Mouse (Mus musculus) intestine, embryonic 14.5 days (tissue): ENCODE results near the gene Rps6kc1. TPM values are rescaled to one million over a fixed set of nuclear protein-coding genes. Genes with fewer than 3 reads are reported as not detected.
A peak's percentile ranks its signal among the peaks of the same experiment; 100 is the strongest.

Source experiments
- ATAC-seq: fragments of 200-750 bp; cut with Nextera tagmentation; replicated peaks from 2 replicates; pipeline ENCODE4 v1.8.0; 2017; ENCODE audit warnings: low read depth, moderate number of reproducible peaks, moderate TSS enrichment, moderate library complexity; ENCODE audit not compliant: low FRiP score, low TSS enrichment
- DNase-seq: peaks from one replicate; pipeline ENCODE4 v3.0.0-alpha.2; 2018; ENCODE audit warnings: low spot score
- H3K27ac ChIP-seq: fragments of 300-500 bp; sonication (generic); 2 replicates; pipeline ENCODE4 v1.5.1; 2014; ENCODE audit warnings: low read depth, mild to moderate bottlenecking, control low read depth
- H3K27me3 ChIP-seq: fragments of 300-500 bp; sonication (generic); replicated peaks from 2 replicates; pipeline ENCODE4 v1.6.1; 2014; ENCODE audit warnings: low read length, control low read depth; ENCODE audit not compliant: control insufficient read depth, insufficient read depth
- H3K36me3 ChIP-seq: fragments of 300-500 bp; sonication (generic); 2 replicates; pipeline ENCODE4 v1.6.1; 2014; ENCODE audit warnings: low read length, control low read depth; ENCODE audit not compliant: control insufficient read depth, insufficient read depth
- H3K4me1 ChIP-seq: fragments of 300-500 bp; sonication (generic); replicated peaks from 2 replicates; pipeline ENCODE4 v1.6.1; 2014; ENCODE audit warnings: low read length, control low read depth, mixed read lengths; ENCODE audit not compliant: control insufficient read depth, insufficient read depth
- H3K4me2 ChIP-seq: fragments of 300-500 bp; sonication (generic); 2 replicates; pipeline ENCODE4 v1.6.1; 2014; ENCODE audit warnings: low read length
- H3K4me3 ChIP-seq: fragments of 300-500 bp; sonication (generic); 2 replicates; pipeline ENCODE4 v1.5.1; 2014; ENCODE audit warnings: low read depth, low read length, control low read depth, mixed read lengths
- H3K9ac ChIP-seq: fragments of 300-500 bp; sonication (generic); 2 replicates; pipeline ENCODE4 v1.6.1; 2014; ENCODE audit warnings: mild to moderate bottlenecking, low read length
- H3K9me3 ChIP-seq: fragments of 300-500 bp; sonication (generic); 2 replicates; pipeline ENCODE4 v1.6.1; 2016; ENCODE audit warnings: low read length, control low read depth; ENCODE audit not compliant: control insufficient read depth
- WGBS: fragments of 180-500 bp; shearing (Covaris S2); extraction: QIAGEN DNeasy Blood & Tissue Kit; methylation state at CpG from one replicate; pipeline ENCODE4 v1.1.7; 2014; 5-methylcytosine and 5-hydroxymethylcytosine counted together
- polyA plus RNA-seq: library from polyadenylated mRNA; unstranded; fragments of >200 nt; fragmentation: Nextera tagmentation; extraction: Ambion mirVana; gene quantifications from 2 replicates; pipeline ENCODE4 v1.2.1, GENCODE M21; 2014

The Rps6kc1 gene
- polyA plus RNA-seq, 1 experiment from 2014 or later = 14.5 TPM

GRCm38 (mm10) chr1:190844356-190844755 lies 67.2 kb downstream of the Rps6kc1 start:
- ATAC-seq (no peak), DNase-seq (no peak)
- Histone ChIP-seq H3K27me3 (no peaks in the 10 kb centered on the region), H3K4me1 (no peaks in the 10 kb centered on the region), H3K9me3 (no peaks in the 10 kb centered on the region), H3K4me2 (no peak overlapping the region), H3K36me3 (peaks cover 16% of the 10 kb centered on the region; the same call in 1 of the 2 replicates), H3K9ac (no peak overlapping the region), H3K4me3 (no peak overlapping the region), H3K27ac (no peak overlapping the region)
- WGBS = 94% methylated on average over 11 of the region's 11 CpGs

GRCm38 (mm10) chr1:190836046-190836445 lies 75.5 kb downstream of the Rps6kc1 start:
- Histone ChIP-seq H3K27ac (no peak overlapping the region), H3K36me3 (0 out of 2 replicates have a peak, but pooled peaks cover 8% of the 10 kb centered on the region), H3K4me1 (no peaks in the 10 kb centered on the region), H3K27me3 (no peaks in the 10 kb centered on the region), H3K4me3 (no peak overlapping the region), H3K4me2 (no peak overlapping the region), H3K9ac (no peak overlapping the region), H3K9me3 (no peaks in the 10 kb centered on the region)
- ATAC-seq (no peak), DNase-seq (no peak)
- WGBS = 86% methylated on average over 2 of the region's 2 CpGs

- Histone ChIP-seq H3K9ac (no peak overlapping the region), H3K27me3 (no peaks in the 10 kb centered on the region), H3K4me2 (no peak overlapping the region), H3K4me1 (no peaks in the 10 kb centered on the region), H3K4me3 (no peak overlapping the region), H3K27ac (no peak overlapping the region), H3K36me3 (no peaks in the 10 kb centered on the region; the same call in 1 of the 2 replicates), H3K9me3 (no peaks in the 10 kb centered on the region)
- WGBS = 79% methylated on average over 7 of the region's 7 CpGs
- no peak for DNase-seq
- no peak for ATAC-seq
Observed at GRCm38 (mm10) chr1:190834201-190834907, 77.2 kb downstream of the Rps6kc1 start.

- no peaks in the 10 kb centered on the region for H3K4me1 ChIP-seq
- peaks cover 4% of the 10 kb centered on the region; the same call in 1 of the 2 replicates for H3K36me3 ChIP-seq
- H3K4me2 ChIP-seq = no peak overlapping the region
- no peak overlapping the region for H3K4me3 ChIP-seq
- DNase-seq (no peak), ATAC-seq (no peak)
- H3K9me3 ChIP-seq = no peaks in the 10 kb centered on the region
- WGBS = 86% methylated on average over 8 of the region's 8 CpGs
- H3K9ac ChIP-seq = no peak overlapping the region
- H3K27me3 ChIP-seq = no peaks in the 10 kb centered on the region
- no peak overlapping the region for H3K27ac ChIP-seq
Observed at GRCm38 (mm10) chr1:190832965-190833630, 78.5 kb downstream of the Rps6kc1 start.

- Histone ChIP-seq H3K27ac (no peak overlapping the region), H3K27me3 (no peaks in the 10 kb centered on the region), H3K9me3 (no peaks in the 10 kb centered on the region), H3K36me3 (peaks cover 4% of the 10 kb centered on the region; the same call in 1 of the 2 replicates), H3K4me3 (no peak overlapping the region), H3K4me1 (no peaks in the 10 kb centered on the region), H3K9ac (no peak overlapping the region), H3K4me2 (no peak overlapping the region)
- peak; percentile 83 for DNase-seq
- ATAC-seq = no peak; the same call in 1 of the 2 replicates
- WGBS = 42% methylated on average over 10 of the region's 10 CpGs
Observed at GRCm38 (mm10) chr1:190831839-190832497, 79.6 kb downstream of the Rps6kc1 start.

GRCm38 (mm10) chr1:190826486-190827034 lies 85.0 kb downstream of the Rps6kc1 start:
- 55% methylated on average over 9 of the region's 9 CpGs for WGBS
- no peaks in the 10 kb centered on the region for H3K9me3 ChIP-seq
- ATAC-seq (no peak), DNase-seq (no peak)
- H3K4me3 ChIP-seq = no peak overlapping the region
- no peak overlapping the region for H3K9ac ChIP-seq
- H3K36me3 ChIP-seq = peaks cover 4% of the 10 kb centered on the region; the same call in 1 of the 2 replicates
- H3K27me3 ChIP-seq = no peaks in the 10 kb centered on the region
- no peak overlapping the region for H3K4me2 ChIP-seq
- no peaks in the 10 kb centered on the region for H3K4me1 ChIP-seq
- H3K27ac ChIP-seq = no peak overlapping the region

- Histone ChIP-seq H3K4me3 (no peak overlapping the region), H3K4me1 (no peaks in the 10 kb centered on the region), H3K9ac (no peak overlapping the region), H3K9me3 (no peaks in the 10 kb centered on the region), H3K27me3 (no peaks in the 10 kb centered on the region), H3K27ac (no peak overlapping the region), H3K36me3 (no peaks in the 10 kb centered on the region), H3K4me2 (no peak overlapping the region)
- 94% methylated on average over 4 of the region's 4 CpGs for WGBS
- DNase-seq (no peak), ATAC-seq (no peak)
Observed at GRCm38 (mm10) chr1:190823745-190824144, 87.8 kb downstream of the Rps6kc1 start.

GRCm38 (mm10) chr1:190816141-190816540 lies 95.4 kb downstream of the Rps6kc1 start:
- Histone ChIP-seq H3K4me1 (no peaks in the 10 kb centered on the region), H3K9me3 (no peaks in the 10 kb centered on the region), H3K9ac (no peak overlapping the region), H3K36me3 (no peaks in the 10 kb centered on the region), H3K27ac (no peak overlapping the region), H3K4me3 (no peak overlapping the region), H3K4me2 (no peak overlapping the region), H3K27me3 (no peaks in the 10 kb centered on the region)
- 84% methylated on average over 11 of the region's 11 CpGs for WGBS
- DNase-seq (no peak), ATAC-seq (no peak)
